Mouse (Mus musculus): Measurements from ENCODE around the gene Ccdc142. TPM values are rescaled to one million over a fixed set of nuclear protein-coding genes. Genes with fewer than 3 reads are reported as not detected.

Gene Ccdc142
- polyA plus RNA-seq, 1 experiment from 2014 or later: 2.8 TPM

- no peak for DNase-seq (ENCODE audit: low spot score)
These were observed 36.2 kb downstream of the Ccdc142 start for GRCm38 (mm10) chr6:83137576-83137950.

- peak; percentile 66 for DNase-seq (ENCODE audit: low spot score)
These were observed 36.7 kb downstream of the Ccdc142 start for GRCm38 (mm10) chr6:83138056-83138455.

- no peak for DNase-seq (ENCODE audit: low spot score)
These were observed 38.6 kb downstream of the Ccdc142 start for GRCm38 (mm10) chr6:83140044-83140443.

GRCm38 (mm10) chr6:83141636-83142035, 40.2 kb downstream of the Ccdc142 start:
- DNase-seq (ENCODE audit: low spot score): no peak

- no peak for DNase-seq (ENCODE audit: low spot score)
These were observed 40.9 kb downstream of the Ccdc142 start for GRCm38 (mm10) chr6:83142211-83142731.

GRCm38 (mm10) chr6:83142886-83143285, 41.5 kb downstream of the Ccdc142 start:
- DNase-seq (ENCODE audit: low spot score): no peak

- DNase-seq (ENCODE audit: low spot score): no peak
These were observed 43.8 kb downstream of the Ccdc142 start for GRCm38 (mm10) chr6:83145209-83145608.

GRCm38 (mm10) chr6:83145805-83146204, 44.4 kb downstream of the Ccdc142 start:
- no peak for DNase-seq (ENCODE audit: low spot score)

GRCm38 (mm10) chr6:83147280-83147679, 45.9 kb downstream of the Ccdc142 start:
- DNase-seq (ENCODE audit: low spot score): no peak

- no peak for DNase-seq (ENCODE audit: low spot score)
These were observed 50.3 kb downstream of the Ccdc142 start for GRCm38 (mm10) chr6:83151721-83152120.

- no peak for DNase-seq (ENCODE audit: low spot score)
These were observed 51.6 kb downstream of the Ccdc142 start for GRCm38 (mm10) chr6:83153038-83153437.

- no peak for DNase-seq (ENCODE audit: low spot score)
These were observed 52.1 kb downstream of the Ccdc142 start for GRCm38 (mm10) chr6:83153485-83153884.

GRCm38 (mm10) chr6:83155552-83156238, 54.3 kb downstream of the Ccdc142 start:
- DNase-seq (ENCODE audit: low spot score): no peak

GRCm38 (mm10) chr6:83156259-83156684, 54.9 kb downstream of the Ccdc142 start, which contains the start of the genes Wdr54 and 1700003E16Rik:
TSS of gene Wdr54 (minus strand) at chr6:83156397.
TSS of gene 1700003E16Rik (plus strand) at chr6:83156404.
- DNase-seq (ENCODE audit: low spot score): peak; percentile 57

MicroRNA genes within 50 kb of the gene (microRNA counts, 519-probe panel; counts per million panel counts)
- 473 counts per million, percentile 71 among the panel's probes with 10 or more counts for microRNA mmu-miR-3470a+mmu-miR-3470b

Small RNA genes lying within 50 kb of the gene (microRNA-seq; reads per million reads assigned to microRNA genes)
- not detected for gene Mir3470a (ENCODE audit: borderline number of aligned reads)

Other genes starting within 250 kb of the Ccdc142 start
- gene Sema4f, start 161.8 kb upstream of the Ccdc142 start, polyA plus RNA-seq (2015; fragmentation: Nextera tagmentation; extraction: Ambion mirVana): 1.3 and 1.4 TPM in 2 replicates
- 0.81 and 1.5 TPM in 2 replicates for gene M1ap, start 154.7 kb upstream of the Ccdc142 start, polyA plus RNA-seq (2015; fragmentation: Nextera tagmentation; extraction: Ambion mirVana)
- 26.2 and 26.5 TPM in 2 replicates for gene Dok1, start 68.1 kb upstream of the Ccdc142 start, polyA plus RNA-seq (2015; fragmentation: Nextera tagmentation; extraction: Ambion mirVana)
- gene Loxl3, start 67.4 kb upstream of the Ccdc142 start, polyA plus RNA-seq (2015; fragmentation: Nextera tagmentation; extraction: Ambion mirVana): 1.4 and 1.5 TPM in 2 replicates
- gene Aup1, start 47.1 kb upstream of the Ccdc142 start, polyA plus RNA-seq (2015; fragmentation: Nextera tagmentation; extraction: Ambion mirVana): 197 and 202 TPM in 2 replicates
- 54.4 and 55.1 TPM in 2 replicates for gene Htra2, start 46.3 kb upstream of the Ccdc142 start, polyA plus RNA-seq (2015; fragmentation: Nextera tagmentation; extraction: Ambion mirVana)
- 0.96 and 1.4 TPM in 2 replicates for gene Dqx1, start 43.8 kb upstream of the Ccdc142 start, polyA plus RNA-seq (2015; fragmentation: Nextera tagmentation; extraction: Ambion mirVana)
- 0.23 TPM in 1 of 2 replicates, not detected in the other for gene Tlx2, start 31.3 kb upstream of the Ccdc142 start, polyA plus RNA-seq (2015; fragmentation: Nextera tagmentation; extraction: Ambion mirVana)
- 27.8 and 30.3 TPM in 2 replicates for gene Pcgf1, start 23.7 kb upstream of the Ccdc142 start, polyA plus RNA-seq (2015; fragmentation: Nextera tagmentation; extraction: Ambion mirVana)
- gene Lbx2, start 15.2 kb upstream of the Ccdc142 start, polyA plus RNA-seq (2015; fragmentation: Nextera tagmentation; extraction: Ambion mirVana): 0.51 and 0.95 TPM in 2 replicates
- 2.4 and 2.7 TPM in 2 replicates for gene Gm42688, start within 50 bp of the Ccdc142 start, polyA plus RNA-seq (2015; fragmentation: Nextera tagmentation; extraction: Ambion mirVana)
- gene Mrpl53, start 7.4 kb downstream of the Ccdc142 start, polyA plus RNA-seq (2015; fragmentation: Nextera tagmentation; extraction: Ambion mirVana): 101 and 107 TPM in 2 replicates
- 39.9 and 42.0 TPM in 2 replicates for gene Mogs, start 13.9 kb downstream of the Ccdc142 start, polyA plus RNA-seq (2015; fragmentation: Nextera tagmentation; extraction: Ambion mirVana)
- gene Wbp1, start 20.0 kb downstream of the Ccdc142 start, polyA plus RNA-seq (2015; fragmentation: Nextera tagmentation; extraction: Ambion mirVana): 69.7 and 71.1 TPM in 2 replicates
- 17.7 and 17.9 TPM in 2 replicates for gene Ino80b, start 23.8 kb downstream of the Ccdc142 start, polyA plus RNA-seq (2015; fragmentation: Nextera tagmentation; extraction: Ambion mirVana)
- 29.1 and 30.9 TPM in 2 replicates for gene Rtkn, start 33.9 kb downstream of the Ccdc142 start, polyA plus RNA-seq (2015; fragmentation: Nextera tagmentation; extraction: Ambion mirVana)
- gene Wdr54, start 54.8 kb downstream of the Ccdc142 start, polyA plus RNA-seq (2015; fragmentation: Nextera tagmentation; extraction: Ambion mirVana): 0.67 and 0.95 TPM in 2 replicates
- gene 1700003E16Rik, start 54.8 kb downstream of the Ccdc142 start, polyA plus RNA-seq (2015; fragmentation: Nextera tagmentation; extraction: Ambion mirVana): 0.21 and 0.44 TPM in 2 replicates
- gene Dctn1, start 64.3 kb downstream of the Ccdc142 start, polyA plus RNA-seq (2015; fragmentation: Nextera tagmentation; extraction: Ambion mirVana): 62.8 and 64.5 TPM in 2 replicates
- gene Slc4a5, start 118.2 kb downstream of the Ccdc142 start, polyA plus RNA-seq (2015; fragmentation: Nextera tagmentation; extraction: Ambion mirVana): 0.07 and 0.17 TPM in 2 replicates
- gene Mthfd2, start 224.3 kb downstream of the Ccdc142 start, polyA plus RNA-seq (2015; fragmentation: Nextera tagmentation; extraction: Ambion mirVana): 40.7 and 48.6 TPM in 2 replicates
- gene Mob1a, start 224.4 kb downstream of the Ccdc142 start, polyA plus RNA-seq (2015; fragmentation: Nextera tagmentation; extraction: Ambion mirVana): 71.5 and 73.4 TPM in 2 replicates
- 216 and 226 TPM in 2 replicates for gene Bola3, start 247.5 kb downstream of the Ccdc142 start, polyA plus RNA-seq (2015; fragmentation: Nextera tagmentation; extraction: Ambion mirVana)